Mouse (Mus musculus) gastrocnemius, postnatal 10 days (tissue): ENCODE data around the gene Ccsap. TPM values are rescaled to one million over a fixed set of nuclear protein-coding genes. Genes with fewer than 3 reads are reported as not detected.

Experiments used
- DNase-seq: peaks from one replicate; pipeline ENCODE4 v3.0.0; 2021; ENCODE audit warnings: mixed read lengths
- total RNA-seq, 2 experiments: library from RNA; stranded (reverse); gene quantifications; 2 replicates each; pipeline ENCODE4 v1.2.3; 2021

Gene Ccsap
- total RNA-seq, 2 experiments from 2014 or later: 1.9 to 2.5 TPM

DNA sequence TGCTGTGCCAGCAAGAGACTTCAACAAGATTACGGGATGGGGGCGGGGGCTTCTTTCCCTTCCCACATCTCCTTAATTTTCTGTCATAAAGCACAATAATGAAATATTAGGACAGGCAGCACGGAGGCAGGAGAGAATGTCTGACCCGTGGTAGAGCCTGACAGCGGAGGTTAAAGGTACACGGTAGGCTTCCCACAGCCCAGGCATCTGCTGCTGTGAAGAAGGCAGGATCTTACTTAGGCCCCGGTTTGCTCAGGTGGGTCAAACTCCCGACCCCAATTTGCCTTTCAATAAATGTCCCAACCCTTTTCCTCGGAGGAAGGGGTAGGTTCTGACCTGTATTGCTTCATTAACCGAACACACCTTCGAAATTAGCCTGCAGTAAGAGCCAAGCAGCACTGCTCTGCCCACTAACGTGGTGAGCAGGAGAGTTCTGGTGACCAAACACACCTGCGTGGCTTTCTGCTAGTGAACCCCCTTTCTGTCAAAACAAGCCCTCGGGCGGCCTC lies 54.7 kb downstream of the Ccsap start:
- no peak for DNase-seq

- DNase-seq: no peak
Observed at GRCm38 (mm10) chr8:123804586-123804985, 55.4 kb downstream of the Ccsap start.

GRCm38 (mm10) chr8:123803639-123804038 lies 56.4 kb downstream of the Ccsap start:
- no peak for DNase-seq

DNA sequence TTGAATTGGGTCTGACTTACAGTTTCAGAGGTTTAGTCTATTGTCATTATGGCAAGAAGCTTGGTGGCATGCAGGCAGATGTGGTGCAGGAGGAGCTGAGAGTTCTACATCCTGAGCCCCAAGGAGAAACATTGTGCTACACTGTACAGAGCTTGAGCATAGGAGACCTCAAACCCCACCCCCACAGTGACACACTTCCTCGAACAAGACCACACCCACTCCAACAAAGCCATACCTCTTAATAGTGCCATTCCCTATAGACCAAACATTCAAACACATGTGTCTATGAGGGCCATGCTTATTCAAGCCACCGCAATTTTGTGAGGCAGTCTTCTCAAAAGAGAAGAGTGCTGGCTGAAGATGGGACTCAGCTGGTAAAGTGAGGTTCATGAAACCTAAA lies 58.5 kb downstream of the Ccsap start:
- no peak for DNase-seq

DNA sequence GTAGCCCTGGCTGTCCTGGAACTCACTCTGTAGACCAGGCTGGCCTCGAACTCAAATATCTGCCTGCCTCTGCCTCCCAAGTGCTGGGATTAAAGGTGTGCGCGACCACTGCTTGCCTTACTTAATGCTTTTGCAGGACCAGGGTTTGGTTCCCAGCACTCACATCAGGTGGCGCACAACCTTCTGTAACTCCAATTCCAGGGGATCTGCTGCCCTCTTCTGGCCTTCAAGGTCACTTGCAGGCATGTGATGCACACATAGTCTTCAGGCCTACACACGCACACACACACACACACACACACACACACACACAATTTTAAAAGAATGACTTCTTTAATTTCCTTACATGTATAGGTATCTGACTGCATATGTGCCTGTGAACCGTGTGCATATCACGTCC lies 59.1 kb downstream of the Ccsap start:
- no peak for DNase-seq

- no peak for DNase-seq
Observed at GRCm38 (mm10) chr8:123799885-123800284, 60.1 kb downstream of the Ccsap start.

DNA sequence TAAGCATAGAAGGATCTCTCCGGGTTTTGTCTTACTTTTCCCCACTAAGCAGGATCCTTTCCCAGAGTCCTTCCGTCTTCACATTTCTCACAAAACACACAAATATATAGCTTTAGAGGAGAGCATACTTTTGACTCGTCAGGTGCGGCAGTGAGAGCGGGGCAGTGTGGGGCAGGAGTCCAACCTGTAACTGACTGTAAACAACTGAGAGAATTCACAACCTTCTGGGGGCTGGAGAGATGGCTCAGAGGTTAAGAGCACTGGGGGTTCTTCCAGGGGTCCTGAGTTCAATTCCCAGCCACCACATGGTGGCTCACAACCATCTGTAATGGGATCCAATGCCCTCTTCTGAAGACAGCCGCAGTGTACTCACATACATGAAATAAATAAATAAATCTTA lies 60.6 kb downstream of the Ccsap start:
- DNase-seq: no peak

DNA sequence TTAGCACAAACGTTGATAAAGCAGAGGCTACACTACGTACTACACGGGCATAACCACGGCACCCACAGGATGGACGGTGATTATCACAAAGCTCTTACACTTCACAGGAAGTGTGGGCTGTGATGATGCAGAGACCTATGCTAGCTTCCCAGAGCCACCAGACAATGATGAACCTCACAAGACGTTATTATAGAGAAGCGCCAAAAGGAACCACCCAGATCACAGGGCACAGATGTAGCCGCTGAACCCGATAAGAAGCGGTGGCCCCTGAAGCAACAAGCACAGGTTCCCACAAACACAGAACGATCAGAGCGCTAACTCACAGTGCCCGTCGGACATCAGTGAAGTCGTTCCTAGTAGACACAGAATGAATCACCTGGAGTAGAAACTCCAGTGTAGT lies 62.1 kb downstream of the Ccsap start:
- DNase-seq: no peak

DNA sequence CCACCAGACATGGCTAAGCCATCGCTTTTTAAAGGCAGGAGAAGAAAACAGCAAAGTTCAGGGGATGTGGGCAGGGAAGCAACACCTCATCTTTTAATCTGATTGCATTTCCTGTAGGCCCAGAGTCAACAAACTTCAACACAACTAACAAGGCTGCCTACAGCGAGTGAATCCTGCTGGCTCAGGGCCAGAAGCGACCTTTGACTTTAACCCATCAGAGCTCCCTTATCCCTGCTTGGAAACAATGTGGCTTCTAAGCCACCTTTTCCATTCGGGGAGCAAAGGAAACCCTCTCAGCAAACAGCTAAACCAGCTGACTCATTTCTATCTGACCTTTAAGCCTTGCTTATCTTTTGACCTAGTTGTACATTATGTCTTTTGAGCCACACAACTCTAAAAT lies 63.3 kb downstream of the Ccsap start:
- no peak for DNase-seq

DNA sequence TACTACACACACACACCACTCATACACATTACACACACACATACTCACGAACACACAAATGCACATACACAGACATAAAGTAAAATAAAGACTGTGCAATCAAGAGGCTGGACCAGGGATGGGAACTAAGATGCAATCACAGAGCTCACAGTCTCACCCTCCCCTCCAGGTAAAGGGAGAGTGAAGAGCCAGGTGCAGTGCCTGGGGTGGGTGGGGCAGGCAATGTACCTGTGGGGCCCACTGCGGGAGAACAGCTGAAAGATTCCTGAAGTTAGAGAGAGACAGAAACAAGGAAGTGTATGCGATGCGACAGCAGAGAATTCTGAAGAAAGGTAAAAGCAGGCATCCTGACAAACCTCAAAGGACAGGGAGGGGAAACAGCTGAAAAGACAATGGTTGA lies 65.2 kb downstream of the Ccsap start:
- no peak for DNase-seq

DNA sequence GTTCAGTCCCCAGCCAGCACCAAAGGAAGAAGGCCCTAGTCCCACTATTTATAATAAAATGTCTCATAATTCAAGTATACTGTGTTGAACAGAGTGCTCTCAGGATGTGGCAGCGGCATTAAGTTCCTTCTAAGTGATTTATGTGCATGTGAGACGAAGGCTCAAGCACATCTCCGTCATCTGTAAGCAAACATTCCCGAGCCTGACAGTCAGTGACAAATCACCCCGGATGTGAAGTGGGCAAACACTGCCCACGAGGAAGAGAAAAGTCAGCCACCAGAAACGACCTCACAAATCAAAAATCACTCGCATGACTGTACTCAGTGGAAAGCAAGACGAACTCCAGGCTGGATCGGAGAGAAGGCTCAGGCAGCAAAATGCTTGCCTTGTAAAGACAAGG lies 66.1 kb downstream of the Ccsap start:
- DNase-seq: no peak

DNA sequence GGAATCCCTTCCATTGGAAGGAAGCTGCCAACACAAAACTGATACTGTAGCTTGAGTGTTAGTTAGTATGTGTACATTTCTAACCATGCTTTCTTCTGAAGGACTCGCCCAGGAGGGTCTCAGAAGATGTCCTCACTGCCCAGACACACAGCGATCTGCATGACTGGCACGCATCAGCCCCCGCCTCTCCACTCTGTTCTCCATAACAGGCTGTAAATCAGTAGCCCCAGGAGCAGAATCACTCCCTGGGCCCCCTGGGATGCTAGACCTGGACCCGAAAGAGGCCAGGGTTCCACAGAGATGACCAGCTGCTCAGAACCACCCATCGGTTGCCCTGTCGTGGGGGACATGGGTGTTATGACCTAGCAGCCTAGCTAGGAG lies 68.2 kb downstream of the Ccsap start:
- DNase-seq: no peak

DNA sequence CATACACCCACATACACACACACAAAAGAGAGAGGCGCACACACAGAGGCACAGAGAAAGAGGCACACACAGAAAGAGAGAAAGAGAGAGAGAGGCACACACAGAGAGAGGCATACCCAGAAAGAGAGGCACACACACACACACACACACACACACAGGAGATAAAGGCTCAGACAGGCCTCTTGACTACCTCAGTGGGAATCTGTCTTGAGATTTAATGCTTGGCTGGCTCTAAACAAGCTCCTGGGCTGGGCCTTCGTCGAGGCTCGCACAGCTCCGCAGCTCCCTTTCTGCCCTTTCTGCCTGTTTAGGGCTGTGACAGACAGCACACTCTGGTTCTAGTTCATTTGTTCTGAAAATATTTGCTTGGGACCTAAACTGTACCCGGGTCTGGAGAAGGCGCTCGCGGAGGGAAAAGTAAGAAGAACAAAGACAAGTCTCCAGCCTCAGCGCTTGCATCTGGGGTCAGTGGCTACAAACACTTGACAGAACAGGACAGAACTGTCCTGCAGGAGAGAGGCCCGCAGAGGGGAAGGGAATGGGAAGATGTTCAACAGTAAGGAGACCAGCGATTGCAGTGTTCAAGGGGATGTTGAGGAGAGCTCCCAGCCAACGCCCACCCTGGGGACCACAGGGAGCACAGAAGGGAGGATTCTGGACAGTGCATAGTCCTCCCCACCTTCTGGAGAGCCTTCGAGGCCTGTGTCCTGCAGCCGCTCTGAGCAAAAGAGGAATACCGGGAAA lies 68.7 kb downstream of the Ccsap start:
- no peak for DNase-seq

Other genes starting within 250 kb of the Ccsap start
- gene Rhou, start 206.3 kb downstream of the Ccsap start, total RNA-seq: 1 to 10 TPM; 4.1 to 4.7 TPM
- gene Rab4a, start 54.2 kb downstream of the Ccsap start, total RNA-seq: 10 to 100 TPM; 11.7 to 14.1 TPM
- over 10,000 TPM; 50,548 to 53,307 TPM for gene Acta1, start 34.5 kb upstream of the Ccsap start, total RNA-seq
- gene Nup133, start 89.1 kb upstream of the Ccsap start, total RNA-seq: 10 to 100 TPM; 11.6 to 14.2 TPM
- gene Abcb10, start 122.9 kb upstream of the Ccsap start, total RNA-seq: 10 to 100 TPM; 13.2 to 13.3 TPM
- gene Taf5l, start 161.2 kb upstream of the Ccsap start, total RNA-seq: 10 to 100 TPM; 15.5 to 15.6 TPM
- gene Urb2, start 161.3 kb upstream of the Ccsap start, total RNA-seq: 1 to 10 TPM; 7.4 to 8.4 TPM